Mouse (Mus musculus): Measurements from ENCODE around the gene Setdb1.
"Not testable (repeated sequence)": the region's sequence is repeated elsewhere in the genome, so short reads cannot be mapped to it uniquely, and the experiment has no call there.

DNA sequence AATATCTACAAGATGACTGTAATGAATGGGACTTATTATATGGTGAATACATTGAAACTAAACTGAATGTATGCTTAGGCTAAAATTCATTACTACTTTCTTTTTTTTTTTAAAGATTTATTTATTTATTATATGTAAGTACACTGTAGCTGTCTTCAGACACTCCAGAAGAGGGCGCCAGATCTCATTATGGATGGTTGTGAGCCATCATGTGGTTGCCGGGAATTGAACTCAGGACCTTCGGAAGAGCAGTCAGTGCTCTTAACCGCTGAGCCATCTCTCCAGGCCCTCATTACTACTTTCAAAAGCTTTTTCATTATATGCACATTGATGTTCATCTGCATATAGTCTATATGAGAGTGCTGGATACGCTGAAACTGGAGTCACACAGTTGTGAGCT is 8.7 kb downstream of the Setdb1 start:
- not testable (repeated sequence) for TF ChIP-seq POLR2A (IDR thresholded peaks at IDR 0.05; ENCODE audit: low read depth, low read length); EP300 (IDR thresholded peaks at IDR 0.05; ENCODE audit: low read length); MAZ (IDR thresholded peaks at IDR 0.05; ENCODE audit: low read depth, low read length); CTCF (conservative IDR thresholded peaks at IDR 0.05 in 1 of 2, IDR thresholded peaks at IDR 0.05 in 1 of 2; ENCODE audit: low read depth in 2 of 2, low read length in 2 of 2); USF1 (IDR thresholded peaks at IDR 0.05; ENCODE audit: low read depth, low read length); ZC3H11A (IDR thresholded peaks at IDR 0.05; ENCODE audit: low read depth, low read length); ZNF384 (IDR thresholded peaks at IDR 0.05; ENCODE audit: low read depth, low read length); POLR2AphosphoS2 (IDR thresholded peaks at IDR 0.05; ENCODE audit: low read depth, low read length); JUND (conservative IDR thresholded peaks at IDR 0.05; ENCODE audit: low read depth, low read length); BHLHE40 (IDR thresholded peaks at IDR 0.05; ENCODE audit: low read depth, low read length)
